Mouse (Mus musculus): ENCODE data around the gene Ecm1.

Ecm1 gene

DNA sequence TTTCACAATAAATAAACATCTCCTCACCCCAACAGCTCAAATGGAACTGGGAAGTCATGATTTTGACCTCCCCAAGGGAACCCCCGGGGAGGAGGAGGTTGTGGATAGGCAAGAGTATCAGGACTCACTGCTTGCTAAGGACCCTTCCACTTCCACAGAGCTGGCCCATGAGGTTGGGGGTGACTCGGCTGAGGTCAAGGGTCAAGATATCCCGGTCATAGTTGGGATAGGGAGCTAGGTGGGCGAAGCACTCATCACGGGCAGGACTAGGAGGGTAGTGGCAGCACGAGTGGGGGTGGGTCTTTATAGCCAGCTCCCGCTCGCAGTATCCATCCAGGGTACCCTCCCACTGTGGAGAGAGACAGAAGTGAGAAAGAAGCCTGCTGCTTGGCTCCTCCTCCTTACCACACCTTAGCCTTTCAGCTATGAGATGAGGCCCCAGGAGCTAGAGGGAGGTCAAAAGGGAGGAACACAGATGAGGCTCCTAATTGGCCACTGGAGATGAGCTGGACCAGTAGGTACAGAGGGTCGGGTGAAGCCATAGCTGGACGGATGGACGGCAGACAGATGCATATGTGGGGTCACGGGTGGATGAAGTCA is 4.2 kb downstream of the Ecm1 start:
- no peaks in the 10 kb centered on the region for H3K27me3 ChIP-seq (ENCODE audit: control insufficient read depth, insufficient read depth, low read length, poor library complexity, severe bottlenecking)
- H3K36me3 ChIP-seq (ENCODE audit: control insufficient read depth, insufficient read depth, low read length, poor library complexity, severe bottlenecking): 0 out of 2 replicates have a peak, but pooled peaks cover 5% of the 10 kb centered on the region
- DNase-seq (ENCODE audit: low read depth, low spot score): no peak

DNA sequence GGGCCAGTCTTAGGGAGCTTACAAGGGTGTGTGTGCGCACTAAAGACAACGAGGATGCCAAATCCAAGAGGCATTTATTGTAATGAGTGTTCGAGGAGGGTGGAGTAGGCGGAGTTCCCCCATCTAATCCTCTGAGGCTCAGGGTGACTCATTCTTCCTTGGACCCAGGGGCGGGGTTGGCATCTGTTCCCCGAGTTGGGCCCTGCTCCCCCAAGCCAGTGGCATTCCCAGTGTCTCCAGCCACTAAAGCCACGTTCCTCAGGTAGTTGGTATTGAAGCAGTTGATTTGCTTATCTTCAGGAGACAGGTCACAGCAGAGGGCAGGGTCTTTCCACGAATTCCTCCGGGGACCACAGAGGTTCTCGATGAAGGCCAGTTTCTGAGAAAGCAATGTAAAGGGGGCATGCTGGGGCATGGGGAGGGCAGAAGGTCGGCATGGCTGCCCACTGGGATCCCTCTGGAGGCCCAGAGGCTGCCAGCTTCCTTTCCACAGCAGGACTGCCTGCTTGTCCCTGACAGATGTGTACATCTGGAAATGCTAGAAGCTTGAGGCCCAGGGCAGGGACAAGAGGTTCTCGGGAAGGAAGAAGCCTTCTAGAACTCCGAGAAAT is 5.2 kb downstream of the Ecm1 start:
- no peaks in the 10 kb centered on the region for H3K27me3 ChIP-seq (ENCODE audit: control insufficient read depth, insufficient read depth, low read length, poor library complexity, severe bottlenecking)
- H3K36me3 ChIP-seq (ENCODE audit: control insufficient read depth, insufficient read depth, low read length, poor library complexity, severe bottlenecking): 0 out of 2 replicates have a peak, but pooled peaks cover 5% of the 10 kb centered on the region
- DNase-seq (ENCODE audit: low read depth, low spot score): no peak

DNA sequence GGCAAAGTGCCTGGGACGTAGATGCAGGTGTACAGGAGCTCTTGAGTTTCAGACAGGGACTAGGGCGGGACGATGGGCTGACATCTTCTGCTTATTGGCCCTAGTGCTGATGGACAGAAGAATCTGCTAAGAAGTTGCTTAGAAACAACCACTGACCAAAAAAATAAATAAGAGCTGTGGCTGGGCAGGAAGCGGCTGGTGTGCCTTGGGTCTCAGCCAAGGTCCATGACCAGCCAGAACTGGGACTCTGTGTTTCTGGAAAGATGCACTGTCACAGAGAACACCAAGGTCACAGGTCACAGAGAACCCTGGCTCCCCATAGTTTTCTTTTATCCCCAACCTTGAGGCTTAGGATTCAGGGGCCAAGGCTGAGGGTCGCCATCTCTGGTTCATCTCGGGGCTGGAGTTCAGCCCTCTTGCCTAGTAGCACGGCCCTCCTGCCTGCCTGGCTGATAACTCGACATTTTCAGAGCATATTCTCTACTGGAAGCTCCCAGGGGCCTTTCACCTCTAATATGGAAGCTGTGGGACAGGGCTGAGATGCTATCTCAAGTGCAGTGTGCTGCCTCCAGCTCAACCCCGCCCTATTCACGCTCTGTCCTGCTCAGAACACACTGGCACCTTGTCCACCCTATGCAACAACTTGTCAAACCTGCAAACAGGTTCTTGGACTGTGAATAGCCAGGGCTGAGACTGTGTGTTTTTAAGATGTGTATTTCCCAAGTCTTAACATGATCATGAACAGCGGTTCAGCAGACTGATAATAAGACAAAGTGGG is 6.4 kb downstream of the Ecm1 start:
- no peak for DNase-seq (ENCODE audit: low read depth, low spot score)
- H3K27me3 ChIP-seq (ENCODE audit: control insufficient read depth, insufficient read depth, low read length, poor library complexity, severe bottlenecking): no peaks in the 10 kb centered on the region
- H3K36me3 ChIP-seq (ENCODE audit: control insufficient read depth, insufficient read depth, low read length, poor library complexity, severe bottlenecking): 0 out of 2 replicates have a peak, but pooled peaks cover 5% of the 10 kb centered on the region

DNA sequence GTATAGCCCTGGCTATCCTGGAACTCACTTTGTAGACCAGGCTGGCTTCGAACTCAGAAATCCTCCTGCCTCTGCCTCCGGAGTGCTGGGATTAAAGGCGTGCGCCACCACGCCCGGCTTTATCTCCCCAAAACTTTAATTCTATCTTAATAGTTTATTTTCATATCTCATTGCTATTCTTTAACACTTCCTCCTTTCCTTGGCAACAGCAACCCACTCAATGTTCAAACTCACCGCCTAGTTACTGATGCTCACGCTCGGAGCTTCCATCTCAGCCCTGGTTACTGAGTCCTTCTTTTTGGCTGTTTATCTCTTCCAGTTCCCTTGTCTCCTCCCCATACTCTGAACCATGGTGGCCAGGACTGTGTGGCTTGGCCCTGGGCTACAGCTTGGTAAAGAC is 7.1 kb downstream of the Ecm1 start:
- DNase-seq (ENCODE audit: low read depth, low spot score): no peak
- H3K36me3 ChIP-seq (ENCODE audit: control insufficient read depth, insufficient read depth, low read length, poor library complexity, severe bottlenecking): 0 out of 2 replicates have a peak, but pooled peaks cover 5% of the 10 kb centered on the region
- H3K27me3 ChIP-seq (ENCODE audit: control insufficient read depth, insufficient read depth, low read length, poor library complexity, severe bottlenecking): no peaks in the 10 kb centered on the region

DNA sequence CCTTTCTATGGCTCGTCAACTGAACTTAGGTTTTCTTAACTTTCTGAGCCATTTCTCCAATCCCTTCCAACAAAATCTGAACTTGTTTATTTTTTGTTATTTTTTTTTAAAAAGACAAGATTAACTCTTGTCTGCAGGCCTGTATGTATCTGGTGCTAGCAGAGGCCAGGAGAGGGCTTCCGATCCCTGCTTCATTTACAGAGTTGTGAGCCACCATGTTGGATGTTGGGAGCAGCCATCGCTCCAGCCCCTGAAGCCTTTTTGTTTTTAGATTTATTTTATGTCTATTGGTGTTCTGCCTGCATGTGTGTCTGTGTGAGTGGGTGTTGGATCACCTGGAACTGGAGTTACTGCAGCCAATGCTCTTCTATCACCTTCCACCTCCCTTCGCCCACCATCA is 7.6 kb downstream of the Ecm1 start:
- 0 out of 2 replicates have a peak, but pooled peaks cover 5% of the 10 kb centered on the region for H3K36me3 ChIP-seq (ENCODE audit: control insufficient read depth, insufficient read depth, low read length, poor library complexity, severe bottlenecking)
- DNase-seq (ENCODE audit: low read depth, low spot score): no peak
- H3K27me3 ChIP-seq (ENCODE audit: control insufficient read depth, insufficient read depth, low read length, poor library complexity, severe bottlenecking): no peaks in the 10 kb centered on the region

DNA sequence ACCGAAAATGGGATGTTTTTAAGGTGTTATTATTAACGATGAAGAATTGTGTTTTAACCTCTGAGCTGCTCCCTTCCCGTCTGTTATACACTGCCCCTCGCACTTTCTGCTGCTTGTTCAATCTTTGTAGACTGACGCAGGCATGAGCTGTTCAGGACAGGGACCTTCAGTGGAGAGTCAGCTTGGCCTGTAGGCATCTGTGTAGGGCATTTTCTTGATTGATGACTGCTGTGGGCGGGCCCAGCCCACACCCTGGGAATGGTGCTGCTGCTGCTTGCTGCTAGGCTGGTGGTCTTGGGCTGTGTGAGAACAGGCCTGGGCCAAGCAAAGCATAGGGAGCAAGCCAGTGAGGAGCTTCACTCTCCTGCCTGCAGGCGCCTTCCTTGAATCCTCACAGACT is 8.9 kb downstream of the Ecm1 start:
- DNase-seq (ENCODE audit: low read depth, low spot score): no peak
- H3K27me3 ChIP-seq (ENCODE audit: control insufficient read depth, insufficient read depth, low read length, poor library complexity, severe bottlenecking): no peaks in the 10 kb centered on the region
- H3K36me3 ChIP-seq (ENCODE audit: control insufficient read depth, insufficient read depth, low read length, poor library complexity, severe bottlenecking): 0 out of 2 replicates have a peak, but pooled peaks cover 2% of the 10 kb centered on the region

DNA sequence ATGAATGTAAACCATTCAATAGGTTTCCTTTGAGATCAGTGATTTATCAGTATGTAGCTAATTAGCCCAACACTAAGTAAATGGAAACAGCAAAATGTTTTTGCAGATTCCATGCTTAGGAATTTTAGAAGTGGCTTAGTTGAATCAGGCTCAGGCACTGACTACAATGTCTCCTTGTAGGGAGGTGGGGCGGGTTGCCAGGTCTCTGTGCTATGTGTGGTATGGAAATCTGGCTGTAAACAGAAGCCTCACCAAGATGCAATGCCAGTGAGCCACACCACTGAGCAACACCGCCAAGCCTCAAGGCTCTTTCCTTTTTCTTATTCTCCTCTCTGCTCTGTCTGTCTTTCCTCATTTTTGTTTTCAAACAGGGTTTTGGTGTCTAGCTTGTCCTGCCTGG is 10.5 kb downstream of the Ecm1 start:
- no peak for DNase-seq (ENCODE audit: low read depth, low spot score)
- Histone ChIP-seq H3K27me3 (ENCODE audit: control insufficient read depth, insufficient read depth, low read length, poor library complexity, severe bottlenecking) (no peaks in the 10 kb centered on the region), H3K36me3 (ENCODE audit: control insufficient read depth, insufficient read depth, low read length, poor library complexity, severe bottlenecking) (no peaks in the 10 kb centered on the region)

DNA sequence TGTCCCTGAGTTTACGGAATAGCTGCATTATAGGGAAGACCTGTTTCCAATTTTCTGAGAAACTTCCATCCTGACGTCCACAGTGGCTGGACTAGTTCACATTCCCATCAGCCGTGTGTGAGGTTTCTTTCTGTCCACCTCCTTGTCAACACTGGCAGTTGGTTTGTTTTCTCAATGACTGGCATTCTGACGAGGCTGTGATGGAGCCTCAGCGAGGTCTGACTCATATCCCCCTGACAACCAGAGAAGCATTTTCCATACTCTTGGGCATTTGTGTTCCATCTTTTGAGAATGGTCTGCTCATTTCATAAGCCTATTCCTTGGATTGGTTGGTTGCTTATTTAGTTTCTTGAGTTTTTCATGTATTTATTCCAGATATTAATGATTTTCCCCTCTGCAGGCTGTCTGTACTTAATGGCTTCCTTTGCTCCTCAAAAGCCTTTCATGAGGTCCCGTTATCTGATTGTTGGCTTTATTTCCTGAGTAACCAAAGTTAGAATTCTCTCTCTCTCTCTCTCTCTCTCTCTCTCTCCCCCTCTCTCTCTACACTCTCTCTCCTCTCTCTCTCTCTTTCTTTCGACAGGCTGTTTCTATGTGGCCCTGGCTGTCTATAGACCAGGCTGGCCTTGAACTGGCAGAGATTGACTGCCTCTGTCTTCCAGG is 12.5 kb downstream of the Ecm1 start:
- Histone ChIP-seq H3K36me3 (ENCODE audit: control insufficient read depth, insufficient read depth, low read length, poor library complexity, severe bottlenecking) (no peaks in the 10 kb centered on the region), H3K27me3 (ENCODE audit: control insufficient read depth, insufficient read depth, low read length, poor library complexity, severe bottlenecking) (no peaks in the 10 kb centered on the region)
- no peak for DNase-seq (ENCODE audit: low read depth, low spot score)

DNA sequence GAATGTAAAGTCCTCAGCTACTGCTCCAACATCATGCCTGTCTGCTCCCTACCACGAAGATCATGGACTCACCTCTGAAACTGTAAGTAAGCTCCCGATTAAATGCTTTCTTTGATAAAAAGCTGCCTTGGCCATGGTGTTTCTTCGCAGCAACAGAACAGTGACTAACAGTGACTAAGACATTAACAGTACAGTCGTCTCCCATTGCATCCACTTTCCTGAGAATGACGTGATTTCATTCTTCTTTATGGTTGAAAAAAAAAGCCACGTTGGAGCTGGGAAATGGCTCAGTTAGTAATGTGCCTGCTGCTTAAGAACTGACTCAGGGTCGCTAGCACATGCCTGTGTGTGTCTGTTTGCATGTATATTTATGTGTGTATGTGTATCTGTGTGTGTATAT is 13.5 kb downstream of the Ecm1 start:
- Histone ChIP-seq H3K36me3 (ENCODE audit: control insufficient read depth, insufficient read depth, low read length, poor library complexity, severe bottlenecking) (no peaks in the 10 kb centered on the region), H3K27me3 (ENCODE audit: control insufficient read depth, insufficient read depth, low read length, poor library complexity, severe bottlenecking) (no peaks in the 10 kb centered on the region)
- DNase-seq (ENCODE audit: low read depth, low spot score): no peak

DNA sequence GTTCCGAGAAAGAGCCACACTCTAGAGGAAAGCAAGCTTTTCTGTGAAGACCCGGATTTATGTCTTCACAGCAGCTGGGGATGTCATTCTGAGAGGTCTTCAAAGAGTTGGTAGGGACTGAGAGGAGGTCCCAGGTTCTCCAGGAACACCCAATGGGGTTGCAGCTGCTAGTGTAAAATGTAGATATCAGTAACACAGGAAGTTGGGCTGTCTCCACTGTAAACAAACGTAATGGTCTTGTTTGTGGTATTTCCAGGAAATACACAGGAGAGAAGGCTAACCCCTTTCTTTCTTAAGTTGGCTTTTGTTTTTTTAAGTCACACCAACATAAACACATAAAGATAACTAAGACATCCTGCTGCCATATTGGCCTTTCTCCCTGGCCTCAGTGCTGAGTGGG is 17.0 kb downstream of the Ecm1 start:
- no peaks in the 10 kb centered on the region for H3K27me3 ChIP-seq (ENCODE audit: control insufficient read depth, insufficient read depth, low read length, poor library complexity, severe bottlenecking)
- no peaks in the 10 kb centered on the region for H3K36me3 ChIP-seq (ENCODE audit: control insufficient read depth, insufficient read depth, low read length, poor library complexity, severe bottlenecking)
- DNase-seq (ENCODE audit: low read depth, low spot score): no peak

DNA sequence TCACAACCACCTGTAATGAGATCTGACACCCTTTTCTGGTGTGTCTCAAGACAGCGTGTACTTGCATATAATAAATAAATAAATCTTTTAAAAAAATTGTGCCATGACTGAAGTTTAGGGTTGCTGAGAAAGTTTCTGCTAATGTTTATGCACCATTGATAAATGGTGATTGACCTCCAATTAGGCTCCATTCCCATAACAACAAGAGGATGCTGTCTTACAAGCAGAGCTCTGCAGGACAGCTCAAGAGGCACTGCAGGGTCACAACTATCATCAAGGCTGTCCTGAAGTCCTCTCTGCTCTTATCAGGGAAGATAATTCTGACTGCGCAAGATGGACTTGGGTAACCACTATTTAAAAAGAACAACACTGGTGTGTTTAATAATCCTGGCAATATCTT is 21.2 kb downstream of the Ecm1 start:
- DNase-seq (ENCODE audit: low read depth, low spot score): no peak
- no peaks in the 10 kb centered on the region for H3K27me3 ChIP-seq (ENCODE audit: control insufficient read depth, insufficient read depth, low read length, poor library complexity, severe bottlenecking)

DNA sequence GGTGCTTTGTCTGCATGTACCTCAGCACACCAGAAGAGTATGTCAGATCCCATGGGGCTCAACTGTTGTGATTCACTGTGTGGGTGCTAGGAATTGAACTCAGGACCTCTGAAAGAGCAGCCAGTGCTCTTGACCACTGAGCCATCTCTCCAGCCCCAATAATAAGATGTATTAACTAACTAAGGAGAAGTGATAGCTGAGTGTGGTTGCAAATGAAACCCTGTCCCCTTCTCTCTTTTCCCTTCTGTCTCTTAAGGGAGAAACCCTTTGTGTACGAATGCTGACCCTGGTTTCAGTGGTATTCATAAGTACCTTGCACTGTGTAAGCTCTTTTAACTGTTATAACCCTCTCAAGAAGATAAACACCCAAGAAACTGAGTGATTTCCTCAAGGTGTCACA is 23.3 kb downstream of the Ecm1 start:
- no peak for DNase-seq (ENCODE audit: low read depth, low spot score)
- H3K27me3 ChIP-seq (ENCODE audit: control insufficient read depth, insufficient read depth, low read length, poor library complexity, severe bottlenecking): no peaks in the 10 kb centered on the region
- H3K36me3 ChIP-seq (ENCODE audit: control insufficient read depth, insufficient read depth, low read length, poor library complexity, severe bottlenecking): no peaks in the 10 kb centered on the region

More for the DNA sequence above, 21.2 kb downstream of the Ecm1 start:
- no peaks in the 10 kb centered on the region for H3K36me3 ChIP-seq (ENCODE audit: control insufficient read depth, insufficient read depth, low read length, poor library complexity, severe bottlenecking)

DNA sequence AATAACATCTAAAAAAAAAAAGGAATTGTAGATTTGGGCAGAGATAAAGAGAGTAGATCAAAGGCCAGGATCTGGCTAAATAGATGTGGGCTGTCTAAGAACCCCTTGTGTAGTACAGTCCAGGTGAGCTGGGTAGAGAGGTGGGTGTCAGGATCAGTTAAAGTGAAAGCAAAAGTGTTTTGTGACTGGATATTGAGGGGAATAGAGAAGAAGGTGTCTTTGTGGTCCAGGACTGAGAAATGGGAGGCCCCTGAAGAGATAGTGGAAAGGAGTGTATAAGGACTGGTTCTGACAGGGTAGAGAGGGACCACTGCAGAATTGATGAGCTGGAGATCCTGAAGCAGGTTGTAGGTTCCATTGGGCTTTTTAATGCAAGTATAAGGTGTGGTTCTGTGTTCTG is 29.4 kb downstream of the Ecm1 start:
- Histone ChIP-seq H3K27me3 (ENCODE audit: control insufficient read depth, insufficient read depth, low read length, poor library complexity, severe bottlenecking) (no peaks in the 10 kb centered on the region), H3K36me3 (ENCODE audit: control insufficient read depth, insufficient read depth, low read length, poor library complexity, severe bottlenecking) (no peaks in the 10 kb centered on the region)
- no peak for DNase-seq (ENCODE audit: low read depth, low spot score)

DNA sequence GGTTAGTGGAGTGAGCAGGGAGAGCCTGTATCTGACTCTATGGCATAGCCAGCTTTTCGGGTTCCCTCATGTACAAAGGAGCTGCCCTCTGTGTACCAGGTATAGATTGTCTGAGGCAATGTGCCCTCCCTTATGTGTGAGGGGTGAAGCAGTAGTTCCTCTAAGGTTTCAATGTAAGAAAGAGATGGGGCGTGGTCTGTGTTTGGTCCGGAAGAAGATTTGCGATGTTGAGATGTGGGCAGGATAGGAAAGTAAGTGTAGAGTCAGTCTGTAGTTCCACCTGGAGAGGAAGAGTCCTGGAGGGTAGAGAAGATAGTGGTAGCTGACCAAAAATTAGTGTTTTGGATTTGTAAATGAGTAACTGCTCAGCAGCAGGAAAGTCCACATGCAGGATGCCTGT is 30.3 kb downstream of the Ecm1 start:
- H3K36me3 ChIP-seq (ENCODE audit: control insufficient read depth, insufficient read depth, low read length, poor library complexity, severe bottlenecking): no peaks in the 10 kb centered on the region
- DNase-seq (ENCODE audit: low read depth, low spot score): no peak
- no peaks in the 10 kb centered on the region for H3K27me3 ChIP-seq (ENCODE audit: control insufficient read depth, insufficient read depth, low read length, poor library complexity, severe bottlenecking)

DNA sequence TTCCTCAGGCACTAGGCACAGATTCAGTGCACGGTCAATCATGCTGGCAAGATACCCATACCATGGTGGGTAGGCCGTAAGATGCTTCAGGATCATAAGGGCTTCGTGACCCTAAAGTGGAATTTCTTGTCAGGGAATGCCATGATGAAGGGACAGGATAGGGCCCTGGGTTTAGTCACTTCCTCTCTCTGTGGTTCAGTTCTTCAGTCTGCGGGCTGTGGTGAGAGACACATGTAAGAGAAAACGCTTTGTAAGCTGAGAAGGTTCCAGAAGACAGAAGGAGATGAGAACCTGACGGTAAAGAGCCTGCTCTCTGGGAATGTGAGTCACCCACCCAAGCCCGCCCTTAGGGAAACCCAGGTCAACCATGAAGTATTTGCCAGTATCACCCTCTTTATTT is 31.9 kb downstream of the Ecm1 start:
- peak; percentile 40 for DNase-seq (ENCODE audit: low read depth, low spot score)
- no peaks in the 10 kb centered on the region for H3K36me3 ChIP-seq (ENCODE audit: control insufficient read depth, insufficient read depth, low read length, poor library complexity, severe bottlenecking)
- no peaks in the 10 kb centered on the region for H3K27me3 ChIP-seq (ENCODE audit: control insufficient read depth, insufficient read depth, low read length, poor library complexity, severe bottlenecking)

Measured in splenic B cell, adult 2 months (primary cell).